Mouse (Mus musculus): ENCODE measurements at regions not wholly inside any gene's neighbourhood (a gene's known extent, or its start where the extent isn't known, plus 50 kb on each side); places are given as distances from the start of the nearest gene placed in this dataset.

DNA sequence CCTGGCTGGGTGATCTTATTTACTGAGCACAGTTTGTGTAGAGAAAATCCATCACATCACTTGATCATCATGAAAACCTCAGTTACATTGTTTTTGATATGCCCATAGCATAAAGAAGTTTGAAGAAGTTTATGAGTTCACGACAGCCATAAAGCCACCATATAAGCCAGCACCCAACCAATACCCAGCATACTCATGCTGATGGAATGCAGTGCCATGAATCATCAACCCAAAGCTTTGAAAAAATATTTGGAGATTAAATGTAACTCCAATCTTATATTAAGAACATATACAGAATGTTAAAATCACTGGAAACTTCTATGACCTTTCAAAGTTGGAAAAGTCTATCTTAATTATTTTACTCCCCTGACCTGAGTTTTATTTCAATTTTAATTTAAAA lies 372.1 kb upstream of the Impad1 start:
- Histone ChIP-seq H3K4me3 (ENCODE audit: insufficient read depth, low read depth, low read length) (no peak overlapping the region), H3K4me1 (ENCODE audit: control insufficient read depth, insufficient read depth, low read length) (no peaks in the 10 kb centered on the region), H3K27ac (replicated peaks; ENCODE audit: insufficient read depth, low read depth, low read length) (no peak overlapping the region), H3K27me3 (ENCODE audit: control insufficient read depth, insufficient read depth, low read length) (no peaks in the 10 kb centered on the region), H3K79me2 (ENCODE audit: control insufficient read depth, insufficient read depth, low read length) (no peaks in the 10 kb centered on the region), H3K36me3 (ENCODE audit: control insufficient read depth, insufficient read depth, low read length) (no peaks in the 10 kb centered on the region), H3K9ac (ENCODE audit: low read depth, low read length) (no peak overlapping the region)
- 90% methylated on average over 1 of the region's 1 CpGs for WGBS
- DNase-seq (ENCODE audit: extremely low read depth, low read depth, low spot score) = no peak
- TF ChIP-seq CTCF (IDR thresholded peaks at IDR 0.05; ENCODE audit: low read depth, low read length) (no peak), POLR2A (IDR thresholded peaks at IDR 0.05; ENCODE audit: extremely low read depth, insufficient read depth, low read length) (no peak)

DNA sequence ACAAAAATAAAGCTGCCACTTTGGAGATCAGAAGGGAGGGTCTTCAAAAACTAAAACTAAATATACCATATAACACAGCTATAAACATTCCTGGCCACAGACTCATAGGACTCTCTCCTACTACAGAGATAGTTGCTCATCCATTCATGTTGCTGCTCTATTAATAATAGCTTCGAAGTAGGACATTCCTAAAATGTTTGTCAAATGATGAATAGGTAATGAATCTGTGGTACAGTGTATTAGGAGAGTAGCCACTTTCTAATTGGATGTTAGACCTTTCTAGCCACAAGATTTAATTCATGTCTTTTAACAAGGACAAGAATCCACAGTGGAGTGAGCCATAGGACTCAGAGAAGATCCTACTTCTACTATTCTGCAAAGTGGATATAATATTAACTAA lies 367.8 kb upstream of the Impad1 start:
- Histone ChIP-seq H3K27me3 (ENCODE audit: control insufficient read depth, insufficient read depth, low read length) (no peaks in the 10 kb centered on the region), H3K4me1 (ENCODE audit: control insufficient read depth, insufficient read depth, low read length) (no peaks in the 10 kb centered on the region), H3K27ac (replicated peaks; ENCODE audit: insufficient read depth, low read depth, low read length) (no peak overlapping the region), H3K9ac (ENCODE audit: low read depth, low read length) (no peak overlapping the region), H3K4me3 (ENCODE audit: insufficient read depth, low read depth, low read length) (no peak overlapping the region), H3K79me2 (ENCODE audit: control insufficient read depth, insufficient read depth, low read length) (no peaks in the 10 kb centered on the region), H3K36me3 (ENCODE audit: control insufficient read depth, insufficient read depth, low read length) (no peaks in the 10 kb centered on the region)
- no peak for TF ChIP-seq POLR2A (IDR thresholded peaks at IDR 0.05; ENCODE audit: extremely low read depth, insufficient read depth, low read length)
- no peak for TF ChIP-seq CTCF (IDR thresholded peaks at IDR 0.05; ENCODE audit: low read depth, low read length)
- 47% methylated on average over 1 of the region's 1 CpGs for WGBS
- no peak for DNase-seq (ENCODE audit: extremely low read depth, low read depth, low spot score)

GRCm38 (mm10) chr4:5130726-5131125 lies 337.6 kb upstream of the Impad1 start:
- no peak for TF ChIP-seq CTCF (IDR thresholded peaks at IDR 0.05; ENCODE audit: low read depth, low read length)
- TF ChIP-seq POLR2A (IDR thresholded peaks at IDR 0.05; ENCODE audit: extremely low read depth, insufficient read depth, low read length) = no peak
- no peaks in the 10 kb centered on the region for H3K4me1 ChIP-seq (ENCODE audit: control insufficient read depth, insufficient read depth, low read length)
- H3K36me3 ChIP-seq (ENCODE audit: control insufficient read depth, insufficient read depth, low read length) = no peaks in the 10 kb centered on the region
- H3K27me3 ChIP-seq (ENCODE audit: control insufficient read depth, insufficient read depth, low read length) = no peaks in the 10 kb centered on the region
- H3K9ac ChIP-seq (ENCODE audit: low read depth, low read length) = no peak overlapping the region
- no peak overlapping the region for H3K27ac ChIP-seq (replicated peaks; ENCODE audit: insufficient read depth, low read depth, low read length)
- 62% methylated on average over 3 of the region's 3 CpGs for WGBS
- no peaks in the 10 kb centered on the region for H3K79me2 ChIP-seq (ENCODE audit: control insufficient read depth, insufficient read depth, low read length)
- peak; percentile 12 for DNase-seq (ENCODE audit: extremely low read depth, low read depth, low spot score)
- no peak overlapping the region for H3K4me3 ChIP-seq (ENCODE audit: insufficient read depth, low read depth, low read length)

DNA sequence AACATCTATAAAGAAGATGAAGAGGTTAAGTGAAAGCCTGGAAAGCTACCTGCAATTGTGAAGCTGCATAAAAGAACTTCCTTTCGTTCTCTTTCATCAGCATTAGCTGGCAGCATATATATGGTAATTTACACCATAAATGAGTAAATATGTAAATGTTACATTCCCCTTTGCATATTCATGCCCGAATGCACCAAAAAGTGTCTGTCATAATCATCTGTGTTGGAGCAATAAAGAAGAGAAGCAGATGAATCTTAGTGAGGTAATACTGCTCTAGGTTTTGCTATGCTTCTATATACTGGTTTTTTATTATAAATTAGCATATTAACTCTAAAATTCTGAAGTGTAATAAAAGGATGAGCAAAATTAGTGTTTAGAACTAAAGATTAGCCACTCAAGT lies 332.9 kb upstream of the Impad1 start:
- no peak overlapping the region for H3K9ac ChIP-seq (ENCODE audit: low read depth, low read length)
- H3K4me1 ChIP-seq (ENCODE audit: control insufficient read depth, insufficient read depth, low read length) = no peaks in the 10 kb centered on the region
- TF ChIP-seq CTCF (IDR thresholded peaks at IDR 0.05; ENCODE audit: low read depth, low read length) = no peak
- no peak for TF ChIP-seq POLR2A (IDR thresholded peaks at IDR 0.05; ENCODE audit: extremely low read depth, insufficient read depth, low read length)
- DNase-seq (ENCODE audit: extremely low read depth, low read depth, low spot score) = no peak
- H3K27ac ChIP-seq (replicated peaks; ENCODE audit: insufficient read depth, low read depth, low read length) = no peak overlapping the region
- no peaks in the 10 kb centered on the region for H3K79me2 ChIP-seq (ENCODE audit: control insufficient read depth, insufficient read depth, low read length)
- no peaks in the 10 kb centered on the region for H3K27me3 ChIP-seq (ENCODE audit: control insufficient read depth, insufficient read depth, low read length)
- H3K36me3 ChIP-seq (ENCODE audit: control insufficient read depth, insufficient read depth, low read length) = no peaks in the 10 kb centered on the region
- no peak overlapping the region for H3K4me3 ChIP-seq (ENCODE audit: insufficient read depth, low read depth, low read length)
- 76% methylated on average over 2 of the region's 2 CpGs for WGBS

DNA sequence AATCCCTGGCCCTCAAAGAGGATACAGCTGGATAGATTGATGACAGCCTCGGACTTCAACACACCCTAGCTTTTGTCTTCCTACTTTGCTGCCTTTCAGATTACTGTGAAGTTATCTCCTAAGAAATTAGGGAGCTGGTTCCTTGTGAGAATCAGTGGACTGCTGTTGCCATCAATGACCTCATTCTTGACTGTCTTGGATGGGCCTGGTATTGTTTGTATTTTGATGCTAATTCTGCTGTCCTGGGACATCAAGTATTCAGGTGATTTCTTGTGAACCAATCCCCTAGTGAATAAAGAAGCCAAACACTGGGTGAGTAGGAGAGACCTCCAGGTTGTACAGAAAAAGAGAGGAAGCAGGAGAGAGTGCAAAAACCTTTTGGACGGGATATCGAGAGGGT lies 305.3 kb upstream of the Impad1 start:
- 79% methylated on average over 3 of the region's 3 CpGs for WGBS
- Histone ChIP-seq H3K4me1 (ENCODE audit: control insufficient read depth, insufficient read depth, low read length) (no peaks in the 10 kb centered on the region), H3K9ac (ENCODE audit: low read depth, low read length) (no peak overlapping the region), H3K4me3 (ENCODE audit: insufficient read depth, low read depth, low read length) (no peak overlapping the region), H3K36me3 (ENCODE audit: control insufficient read depth, insufficient read depth, low read length) (no peaks in the 10 kb centered on the region), H3K27ac (replicated peaks; ENCODE audit: insufficient read depth, low read depth, low read length) (no peak overlapping the region), H3K27me3 (ENCODE audit: control insufficient read depth, insufficient read depth, low read length) (no peaks in the 10 kb centered on the region), H3K79me2 (ENCODE audit: control insufficient read depth, insufficient read depth, low read length) (no peaks in the 10 kb centered on the region)
- no peak for DNase-seq (ENCODE audit: extremely low read depth, low read depth, low spot score)
- TF ChIP-seq CTCF (IDR thresholded peaks at IDR 0.05; ENCODE audit: low read depth, low read length) (no peak), POLR2A (IDR thresholded peaks at IDR 0.05; ENCODE audit: extremely low read depth, insufficient read depth, low read length) (no peak)

DNA sequence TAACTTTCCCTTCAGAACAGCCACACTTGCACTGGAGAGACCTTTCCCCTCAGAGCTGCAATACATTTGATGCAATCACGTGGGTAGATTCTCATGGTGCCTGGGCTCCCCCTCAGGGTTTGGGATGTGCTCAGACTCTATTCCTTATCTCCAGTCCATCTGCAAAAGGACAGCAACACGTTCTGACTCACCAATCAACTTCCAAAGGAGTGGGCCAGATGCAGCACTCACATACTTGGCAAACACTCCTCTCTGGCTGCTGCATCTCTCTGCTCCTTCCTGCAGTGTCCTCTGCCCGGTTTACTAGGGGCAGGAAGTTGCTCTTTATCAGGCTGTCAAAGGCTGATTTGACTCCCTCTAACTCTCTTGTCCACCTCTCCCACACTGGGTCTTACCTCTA lies 285.6 kb upstream of the Impad1 start:
- H3K79me2 ChIP-seq (ENCODE audit: control insufficient read depth, insufficient read depth, low read length) = no peaks in the 10 kb centered on the region
- H3K4me3 ChIP-seq (ENCODE audit: insufficient read depth, low read depth, low read length) = no peak overlapping the region
- no peaks in the 10 kb centered on the region for H3K36me3 ChIP-seq (ENCODE audit: control insufficient read depth, insufficient read depth, low read length)
- no peak overlapping the region for H3K9ac ChIP-seq (ENCODE audit: low read depth, low read length)
- TF ChIP-seq POLR2A (IDR thresholded peaks at IDR 0.05; ENCODE audit: extremely low read depth, insufficient read depth, low read length) (no peak), CTCF (IDR thresholded peaks at IDR 0.05; ENCODE audit: low read depth, low read length) (no peak)
- H3K27ac ChIP-seq (replicated peaks; ENCODE audit: insufficient read depth, low read depth, low read length) = no peak overlapping the region
- WGBS = 24% methylated on average over 3 of the region's 3 CpGs
- no peaks in the 10 kb centered on the region for H3K27me3 ChIP-seq (ENCODE audit: control insufficient read depth, insufficient read depth, low read length)
- H3K4me1 ChIP-seq (ENCODE audit: control insufficient read depth, insufficient read depth, low read length) = no peaks in the 10 kb centered on the region
- DNase-seq (ENCODE audit: extremely low read depth, low read depth, low spot score) = no peak

All from liver, adult 2 months (tissue).